Mouse (Mus musculus) kidney, embryonic 16.5 days (tissue): ENCODE measurements around the gene Ptrhd1. TPM values are rescaled to one million over a fixed set of nuclear protein-coding genes. Genes with fewer than 3 reads are reported as not detected.

Experiments used
- polyA plus RNA-seq: library from polyadenylated mRNA; unstranded; fragments of >200 nt; fragmentation: Nextera tagmentation; extraction: Ambion mirVana; gene quantifications from 2 replicates; pipeline ENCODE4 v1.2.1, GENCODE M21; 2015

Gene Ptrhd1
- polyA plus RNA-seq, 1 experiment from 2014 or later: 7.1 TPM

Other genes starting within 250 kb of the Ptrhd1 start
- 3.4 and 3.9 TPM in 2 replicates for gene Efr3b, start 195.1 kb upstream of the Ptrhd1 start, polyA plus RNA-seq
- gene Dnajc27, start 151.4 kb upstream of the Ptrhd1 start, polyA plus RNA-seq: 7.7 and 8.4 TPM in 2 replicates
- gene Adcy3, start 100.9 kb upstream of the Ptrhd1 start, polyA plus RNA-seq: 9.9 and 10.7 TPM in 2 replicates
- gene Cenpo, start 267 bp downstream of the Ptrhd1 start, polyA plus RNA-seq: 14.0 and 15.7 TPM in 2 replicates
- 5.6 and 6.6 TPM in 2 replicates for gene Ncoa1, start 243.2 kb downstream of the Ptrhd1 start, polyA plus RNA-seq